Mouse (Mus musculus): ENCODE measurements at regions not wholly inside any gene's neighbourhood (a gene's known extent, or its start where the extent isn't known, plus 50 kb on each side); places are given as distances from the start of the nearest gene placed in this dataset.

DNA sequence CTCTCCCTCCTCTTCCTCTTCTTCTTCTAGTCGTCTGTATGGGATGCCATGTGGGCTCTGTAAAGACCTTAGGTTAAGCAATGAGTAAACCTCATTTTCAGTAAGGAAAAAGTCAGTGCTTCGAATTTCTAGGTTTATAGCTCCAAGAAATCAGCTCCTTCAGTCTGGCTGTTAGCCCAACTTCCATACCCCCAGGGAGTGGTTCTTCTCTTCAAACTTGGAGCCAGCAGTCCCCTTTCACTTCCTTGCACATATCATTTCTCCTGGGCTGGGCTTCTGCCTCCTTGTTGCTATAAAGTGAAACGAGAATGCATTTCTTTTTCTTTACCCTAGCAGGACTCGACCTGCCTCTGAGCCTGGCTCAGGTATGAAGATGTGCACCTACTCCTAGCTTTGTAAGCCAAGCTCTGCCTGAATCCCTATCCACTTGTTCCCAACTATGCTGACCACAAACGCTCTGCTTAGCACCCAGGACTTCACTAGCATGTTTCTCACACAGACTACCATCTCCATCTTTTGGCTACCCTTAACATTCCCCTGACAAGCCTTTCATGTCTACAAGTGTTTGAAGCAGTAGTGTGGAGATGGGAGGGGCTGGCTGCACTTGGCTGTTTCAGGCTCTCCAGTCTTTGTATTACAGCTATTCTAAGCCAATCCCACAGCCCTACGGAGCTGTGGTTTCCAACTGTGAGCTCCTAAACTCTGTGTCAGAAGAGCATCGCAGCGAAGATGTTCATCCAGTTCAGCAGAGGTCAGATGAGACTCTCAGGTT, 243.8 kb upstream of the Tprg start:
- H3K36me3 ChIP-seq (ENCODE audit: control insufficient read depth, insufficient read depth, low read length) = no peaks in the 10 kb centered on the region
- peaks cover 2% of the 10 kb centered on the region; the same call in 1 of the 2 replicates for H3K27me3 ChIP-seq (ENCODE audit: control insufficient read depth, insufficient read depth, low read length)
- 0 out of 2 replicates have a peak overlapping the region, but pooled peaks have one; percentile 8 for H3K4me2 ChIP-seq (ENCODE audit: low read length)
- H3K9me3 ChIP-seq (ENCODE audit: control insufficient read depth, low read length) = no peaks in the 10 kb centered on the region
- no peak overlapping the region for H3K9ac ChIP-seq (ENCODE audit: low read length)
- 0 out of 2 replicates have a peak, but pooled peaks have one; percentile 12 for ATAC-seq (ENCODE audit: insufficient number of reproducible peaks, insufficient read depth, low FRiP score, low read depth)
- WGBS = 55% methylated on average over 8 of the region's 8 CpGs
- H3K27ac ChIP-seq (replicated peaks in 1 of 2; ENCODE audit: control insufficient read depth in 1 of 2, insufficient read depth in 1 of 2, low read depth in 2 of 2, low read length in 2 of 2) = 0 out of 4 replicates have a peak overlapping the region, but pooled peaks of 1 of the 2 experiments have one; percentile 27
- no peak overlapping the region for H3K4me3 ChIP-seq (ENCODE audit: control insufficient read depth in 1 of 2, insufficient read depth in 1 of 2, low read depth in 1 of 2, low read length in 2 of 2)
- peaks cover 20 to 27% of the 10 kb centered on the region in 2 experiments for H3K4me1 ChIP-seq (ENCODE audit: control insufficient read depth in 2 of 2, insufficient read depth in 2 of 2, low read length in 2 of 2)

- no peak for ATAC-seq (ENCODE audit: insufficient number of reproducible peaks, insufficient read depth, low FRiP score, low read depth)
- Histone ChIP-seq H3K4me2 (ENCODE audit: low read length) (no peak overlapping the region), H3K9me3 (ENCODE audit: control insufficient read depth, low read length) (no peaks in the 10 kb centered on the region), H3K36me3 (ENCODE audit: control insufficient read depth, insufficient read depth, low read length) (no peaks in the 10 kb centered on the region), H3K9ac (ENCODE audit: low read length) (no peak overlapping the region), H3K4me3 (ENCODE audit: control insufficient read depth in 1 of 2, insufficient read depth in 1 of 2, low read depth in 1 of 2, low read length in 2 of 2) (no peak overlapping the region), H3K4me1 (ENCODE audit: control insufficient read depth in 2 of 2, insufficient read depth in 2 of 2, low read length in 2 of 2) (peaks cover 22 to 34% of the 10 kb centered on the region in 2 experiments), H3K27ac (replicated peaks in 1 of 2; ENCODE audit: control insufficient read depth in 1 of 2, insufficient read depth in 1 of 2, low read depth in 2 of 2, low read length in 2 of 2) (no peak overlapping the region), H3K27me3 (ENCODE audit: control insufficient read depth, insufficient read depth, low read length) (peaks cover 2% of the 10 kb centered on the region; the same call in 1 of the 2 replicates)
- WGBS = 75% methylated on average over 3 of the region's 3 CpGs
These were observed 242.0 kb upstream of the Tprg start for GRCm38 (mm10) chr16:25044637-25045036.

DNA sequence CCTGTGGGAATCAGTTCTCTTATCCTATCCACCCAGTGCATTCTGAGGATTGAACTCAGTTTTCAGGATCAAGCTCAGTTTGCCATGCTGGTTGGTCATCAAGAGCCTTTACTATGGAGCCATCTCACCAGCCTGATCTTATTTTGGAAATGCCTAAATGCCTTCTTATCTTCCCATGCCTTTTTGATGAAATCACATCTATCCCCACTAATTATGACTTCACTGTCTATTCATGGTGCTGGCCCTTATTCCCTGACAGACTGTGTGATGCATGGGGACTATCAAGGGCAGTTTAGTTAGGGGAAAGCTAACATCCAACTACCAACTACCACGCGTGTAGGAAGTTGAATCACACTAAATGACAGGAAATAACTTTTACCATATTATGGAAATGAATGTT, 238.9 kb upstream of the Tprg start:
- 49% methylated on average over 2 of the region's 2 CpGs for WGBS
- Histone ChIP-seq H3K4me2 (ENCODE audit: low read length) (no peak overlapping the region), H3K9ac (ENCODE audit: low read length) (no peak overlapping the region), H3K27me3 (ENCODE audit: control insufficient read depth, insufficient read depth, low read length) (peaks cover 2% of the 10 kb centered on the region; the same call in 1 of the 2 replicates), H3K27ac (replicated peaks in 1 of 2; ENCODE audit: control insufficient read depth in 1 of 2, insufficient read depth in 1 of 2, low read depth in 2 of 2, low read length in 2 of 2) (no peak overlapping the region), H3K4me1 (ENCODE audit: control insufficient read depth in 2 of 2, insufficient read depth in 2 of 2, low read length in 2 of 2) (peaks cover 10 to 32% of the 10 kb centered on the region in 2 experiments), H3K9me3 (ENCODE audit: control insufficient read depth, low read length) (no peaks in the 10 kb centered on the region), H3K4me3 (ENCODE audit: control insufficient read depth in 1 of 2, insufficient read depth in 1 of 2, low read depth in 1 of 2, low read length in 2 of 2) (no peak overlapping the region), H3K36me3 (ENCODE audit: control insufficient read depth, insufficient read depth, low read length) (no peaks in the 10 kb centered on the region)
- no peak for ATAC-seq (ENCODE audit: insufficient number of reproducible peaks, insufficient read depth, low FRiP score, low read depth)

GRCm38 (mm10) chr16:25049928-25050510, 236.6 kb upstream of the Tprg start:
- 33% methylated on average over 7 of the region's 7 CpGs for WGBS
- no peak overlapping the region for H3K9ac ChIP-seq (ENCODE audit: low read length)
- H3K4me3 ChIP-seq (ENCODE audit: control insufficient read depth in 1 of 2, insufficient read depth in 1 of 2, low read depth in 1 of 2, low read length in 2 of 2) = no peak overlapping the region
- no peaks in the 10 kb centered on the region for H3K9me3 ChIP-seq (ENCODE audit: control insufficient read depth, low read length)
- no peaks in the 10 kb centered on the region for H3K36me3 ChIP-seq (ENCODE audit: control insufficient read depth, insufficient read depth, low read length)
- ATAC-seq (ENCODE audit: insufficient number of reproducible peaks, insufficient read depth, low FRiP score, low read depth) = peak; percentile 31; the same call in 1 of the 2 replicates
- H3K27ac ChIP-seq (replicated peaks in 1 of 2; ENCODE audit: control insufficient read depth in 1 of 2, insufficient read depth in 1 of 2, low read depth in 2 of 2, low read length in 2 of 2) = no peak overlapping the region
- peaks cover 2% of the 10 kb centered on the region; the same call in 1 of the 2 replicates for H3K27me3 ChIP-seq (ENCODE audit: control insufficient read depth, insufficient read depth, low read length)
- no peak overlapping the region for H3K4me2 ChIP-seq (ENCODE audit: low read length)
- H3K4me1 ChIP-seq (ENCODE audit: control insufficient read depth in 2 of 2, insufficient read depth in 2 of 2, low read length in 2 of 2) = peaks cover 10 to 21% of the 10 kb centered on the region in 2 experiments

GRCm38 (mm10) chr16:25051044-25051443, 235.6 kb upstream of the Tprg start:
- no peak for ATAC-seq (ENCODE audit: insufficient number of reproducible peaks, insufficient read depth, low FRiP score, low read depth)
- no peak overlapping the region for H3K9ac ChIP-seq (ENCODE audit: low read length)
- H3K4me2 ChIP-seq (ENCODE audit: low read length) = no peak overlapping the region
- H3K9me3 ChIP-seq (ENCODE audit: control insufficient read depth, low read length) = no peaks in the 10 kb centered on the region
- peaks cover 2% of the 10 kb centered on the region; the same call in 1 of the 2 replicates for H3K27me3 ChIP-seq (ENCODE audit: control insufficient read depth, insufficient read depth, low read length)
- 74% methylated on average over 5 of the region's 5 CpGs for WGBS
- H3K4me1 ChIP-seq (ENCODE audit: control insufficient read depth in 2 of 2, insufficient read depth in 2 of 2, low read length in 2 of 2) = peaks cover 10 to 19% of the 10 kb centered on the region in 2 experiments
- no peak overlapping the region for H3K27ac ChIP-seq (replicated peaks in 1 of 2; ENCODE audit: control insufficient read depth in 1 of 2, insufficient read depth in 1 of 2, low read depth in 2 of 2, low read length in 2 of 2)
- H3K36me3 ChIP-seq (ENCODE audit: control insufficient read depth, insufficient read depth, low read length) = no peaks in the 10 kb centered on the region
- H3K4me3 ChIP-seq (ENCODE audit: control insufficient read depth in 1 of 2, insufficient read depth in 1 of 2, low read depth in 1 of 2, low read length in 2 of 2) = no peak overlapping the region

- WGBS = 81% methylated on average over 5 of the region's 5 CpGs
- H3K27me3 ChIP-seq (ENCODE audit: control insufficient read depth, insufficient read depth, low read length) = no peaks in the 10 kb centered on the region
- peaks cover 10 to 19% of the 10 kb centered on the region in 2 experiments for H3K4me1 ChIP-seq (ENCODE audit: control insufficient read depth in 2 of 2, insufficient read depth in 2 of 2, low read length in 2 of 2)
- no peak for ATAC-seq (ENCODE audit: insufficient number of reproducible peaks, insufficient read depth, low FRiP score, low read depth)
- H3K4me3 ChIP-seq (ENCODE audit: control insufficient read depth in 1 of 2, insufficient read depth in 1 of 2, low read depth in 1 of 2, low read length in 2 of 2) = no peak overlapping the region
- H3K4me2 ChIP-seq (ENCODE audit: low read length) = no peak overlapping the region
- no peak overlapping the region for H3K27ac ChIP-seq (replicated peaks in 1 of 2; ENCODE audit: control insufficient read depth in 1 of 2, insufficient read depth in 1 of 2, low read depth in 2 of 2, low read length in 2 of 2)
- no peaks in the 10 kb centered on the region for H3K36me3 ChIP-seq (ENCODE audit: control insufficient read depth, insufficient read depth, low read length)
- H3K9ac ChIP-seq (ENCODE audit: low read length) = no peak overlapping the region
- H3K9me3 ChIP-seq (ENCODE audit: control insufficient read depth, low read length) = no peaks in the 10 kb centered on the region
These were observed 234.2 kb upstream of the Tprg start for GRCm38 (mm10) chr16:25052428-25052827.

GRCm38 (mm10) chr16:25052917-25053343, 233.7 kb upstream of the Tprg start:
- H3K4me2 ChIP-seq (ENCODE audit: low read length) = no peak overlapping the region
- ATAC-seq (ENCODE audit: insufficient number of reproducible peaks, insufficient read depth, low FRiP score, low read depth) = no peak
- H3K27ac ChIP-seq (replicated peaks in 1 of 2; ENCODE audit: control insufficient read depth in 1 of 2, insufficient read depth in 1 of 2, low read depth in 2 of 2, low read length in 2 of 2) = no peak overlapping the region
- no peaks in the 10 kb centered on the region for H3K9me3 ChIP-seq (ENCODE audit: control insufficient read depth, low read length)
- no peaks in the 10 kb centered on the region for H3K36me3 ChIP-seq (ENCODE audit: control insufficient read depth, insufficient read depth, low read length)
- H3K4me1 ChIP-seq (ENCODE audit: control insufficient read depth in 2 of 2, insufficient read depth in 2 of 2, low read length in 2 of 2) = peaks cover 12 to 21% of the 10 kb centered on the region in 2 experiments
- H3K27me3 ChIP-seq (ENCODE audit: control insufficient read depth, insufficient read depth, low read length) = no peaks in the 10 kb centered on the region
- WGBS = 56% methylated on average over 5 of the region's 5 CpGs
- no peak overlapping the region for H3K4me3 ChIP-seq (ENCODE audit: control insufficient read depth in 1 of 2, insufficient read depth in 1 of 2, low read depth in 1 of 2, low read length in 2 of 2)
- H3K9ac ChIP-seq (ENCODE audit: low read length) = no peak overlapping the region
